Mouse (Mus musculus) yolk sac, embryonic 10.5 days (tissue): ENCODE measurements around the gene Bbs10.

Experiments used
- DNase-seq: peaks from one replicate; pipeline ENCODE4 v3.0.0-alpha.2; 2017; ENCODE audit warnings: low spot score

Bbs10 gene

GRCm38 (mm10) chr10:111320579-111320978 is 22.1 kb downstream of the Bbs10 start:
- no peak for DNase-seq

- DNase-seq: no peak
Observed at GRCm38 (mm10) chr10:111327957-111328356, 29.5 kb downstream of the Bbs10 start.

- no peak for DNase-seq
Observed at GRCm38 (mm10) chr10:111329326-111329725, 30.8 kb downstream of the Bbs10 start.

- DNase-seq: no peak
Observed at GRCm38 (mm10) chr10:111334902-111335301, 36.4 kb downstream of the Bbs10 start.

- peak; percentile 26 for DNase-seq
Observed at GRCm38 (mm10) chr10:111335517-111336352, 37.3 kb downstream of the Bbs10 start.

GRCm38 (mm10) chr10:111336353-111336713 is 37.9 kb downstream of the Bbs10 start:
- peak; percentile 3 for DNase-seq

- DNase-seq: no peak
Observed at GRCm38 (mm10) chr10:111339296-111339695, 40.8 kb downstream of the Bbs10 start.

GRCm38 (mm10) chr10:111341761-111342160 is 43.3 kb downstream of the Bbs10 start:
- DNase-seq: no peak

GRCm38 (mm10) chr10:111343555-111343954 is 45.1 kb downstream of the Bbs10 start:
- no peak for DNase-seq

GRCm38 (mm10) chr10:111348263-111348662 is 49.8 kb downstream of the Bbs10 start:
- no peak for DNase-seq
